ENCODE assay signal across 28 mouse cellular contexts in the genomic region with DNA sequence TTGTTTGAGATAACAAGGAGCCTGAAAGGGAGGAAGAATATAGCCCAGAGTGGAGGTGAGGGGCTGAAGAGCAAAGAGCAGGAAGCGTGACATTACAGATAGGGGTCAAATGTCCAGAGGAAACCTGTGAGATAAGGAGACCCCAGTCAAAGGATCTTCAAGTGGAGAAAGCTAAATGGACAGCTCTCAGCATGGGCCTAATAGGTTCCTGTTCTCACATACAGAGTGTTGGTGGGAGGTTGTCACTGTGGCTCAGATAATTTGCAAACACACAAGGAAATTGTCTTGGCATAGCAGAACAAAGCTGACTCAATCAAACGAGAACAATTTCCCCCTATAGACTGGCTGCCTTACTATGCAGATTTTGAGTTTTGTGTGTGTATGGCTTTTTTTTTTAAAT.
DNase-seq lines count a peak whose midpoint lies in the region; ATAC-seq lines count a peak whose summit lies in the region.
"Had no signal": no experiment of that assay in that cellular context is flagged by ENCODE, and none has a peak within 500 bp of the region (broad histone marks: within the 10 kb centered on the region; RNA-seq: fewer than 3 reads in every experiment).

No protein-coding gene starts in this region.

- H3K9me3 ChIP-seq in forebrain, embryonic 14.5 days (replicated peaks; ENCODE audit: control insufficient read depth, low read length): no peaks in the 10 kb centered on the region
- H3K9me3 ChIP-seq: embryonic facial prominence, embryonic 13.5 days; forebrain, embryonic 10.5 days; heart, embryonic 13.5 days; hindbrain, embryonic 10.5 days; hindbrain, embryonic 15.5 days; intestine, embryonic 15.5 days; liver, embryonic 15.5 days; lung, embryonic 15.5 days had no signal

- no peaks in the 10 kb centered on the region for H3K4me1 ChIP-seq in forebrain, embryonic 14.5 days (ENCODE audit: control insufficient read depth, insufficient read depth, low read length)
- H3K4me1 ChIP-seq: hindbrain, embryonic 15.5 days; intestine, embryonic 15.5 days; liver, embryonic 15.5 days; lung, embryonic 15.5 days had no signal

- H3K36me3 ChIP-seq in forebrain, embryonic 14.5 days (ENCODE audit: control insufficient read depth, insufficient read depth, low read length): no peaks in the 10 kb centered on the region
- H3K36me3 ChIP-seq: embryonic facial prominence, embryonic 13.5 days; forebrain, embryonic 10.5 days; heart, embryonic 13.5 days; hindbrain, embryonic 10.5 days; hindbrain, embryonic 15.5 days; intestine, embryonic 15.5 days; liver, embryonic 15.5 days; lung, embryonic 15.5 days had no signal

- H3K4me3 ChIP-seq in forebrain, embryonic 14.5 days (ENCODE audit: low read depth, low read length): no peak overlapping the region
- H3K4me3 ChIP-seq: embryonic facial prominence, embryonic 13.5 days; forebrain, embryonic 10.5 days; heart, embryonic 13.5 days; hindbrain, embryonic 10.5 days; hindbrain, embryonic 15.5 days; intestine, embryonic 15.5 days; liver, embryonic 15.5 days; lung, embryonic 15.5 days had no signal

- intact Hi-C loops in left cerebral cortex, postnatal 4 days (cut with DNase I): no loop called here
- intact Hi-C loops in left cerebral cortex, postnatal 14 days (cut with DNase I): no loop called here

- ATAC-seq in forebrain, embryonic 14.5 days: no peak
- ATAC-seq: forebrain, postnatal 0 days; intestine, embryonic 15.5 days had no signal

- DNase-seq in embryo, embryonic 10 days (ENCODE audit: low spot score): peak; percentile 38
- DNase-seq in embryo, embryonic 11 days: no peak
- peak; percentile 3 for DNase-seq in left cerebral cortex, postnatal 4 days
- no peak for DNase-seq in left cerebral cortex, postnatal 14 days (ENCODE audit: low spot score in 2 of 2)
- DNase-seq in retina, embryonic 14.5 days (ENCODE audit: low spot score): peak; percentile 25
- no peak for DNase-seq in retina, postnatal 1 day
- no peak for DNase-seq in forebrain, embryonic 14.5 days (ENCODE audit: low spot score)
- DNase-seq: adrenal gland, postnatal 14 days; cerebellum, adult 11-12 months; forebrain, postnatal 0 days; heart, postnatal 10 days; kidney, adult 2 months; kidney, postnatal 4 days; layer of hippocampus, postnatal 36 days; liver; right cerebral cortex, postnatal 4 days; thymus, adult 18-20 months; thymus, postnatal 25 days had no signal

- no peaks in the 10 kb centered on the region for H3K27me3 ChIP-seq in forebrain, embryonic 14.5 days (replicated peaks; ENCODE audit: control insufficient read depth, insufficient read depth, low read length)
- H3K27me3 ChIP-seq: embryonic facial prominence, embryonic 13.5 days; hindbrain, embryonic 15.5 days; intestine, embryonic 15.5 days; liver, embryonic 15.5 days; lung, embryonic 15.5 days had no signal

- H3K9ac ChIP-seq in forebrain, embryonic 14.5 days (ENCODE audit: low read length): no peak overlapping the region
- H3K9ac ChIP-seq: embryonic facial prominence, embryonic 13.5 days; forebrain, postnatal 0 days; heart, embryonic 13.5 days; hindbrain, embryonic 15.5 days; intestine, embryonic 15.5 days; liver, embryonic 15.5 days; lung, embryonic 15.5 days had no signal

- no peak overlapping the region for H3K27ac ChIP-seq in forebrain, embryonic 14.5 days (ENCODE audit: low read depth, low read length)
- H3K27ac ChIP-seq: embryonic facial prominence, embryonic 13.5 days; forebrain, embryonic 10.5 days; heart, embryonic 13.5 days; hindbrain, embryonic 10.5 days; hindbrain, embryonic 15.5 days; intestine, embryonic 15.5 days; liver, embryonic 15.5 days; lung, embryonic 15.5 days; stomach, postnatal 0 days had no signal

- H3K4me2 ChIP-seq in forebrain, embryonic 14.5 days (ENCODE audit: low read length): no peak overlapping the region
- H3K4me2 ChIP-seq: embryonic facial prominence, embryonic 13.5 days; heart, embryonic 13.5 days; hindbrain, embryonic 15.5 days; intestine, embryonic 15.5 days; liver, embryonic 15.5 days; lung, embryonic 15.5 days; midbrain, embryonic 11.5 days had no signal

- WGBS in forebrain, embryonic 14.5 days: 16% methylated on average over 2 of the region's 2 CpGs

Comparison
In these comparisons a context has a peak if more than half of its experiments do, and no peak if none do; other contexts are left out.
1. DNase-seq: peak in embryo, embryonic 10 days (single experiment), left cerebral cortex, postnatal 4 days (single experiment) and retina, embryonic 14.5 days (single experiment); none in embryo, embryonic 11 days (single experiment), left cerebral cortex, postnatal 14 days (0 of 2), retina, postnatal 1 day (single experiment) and forebrain, embryonic 14.5 days (single experiment).